Mouse (Mus musculus) heart, embryonic 15.5 days (tissue): ENCODE results near the gene Pard3b. TPM values are rescaled to one million over a fixed set of nuclear protein-coding genes. Genes with fewer than 3 reads are reported as not detected.
"Not testable (repeated sequence)": the region's sequence is repeated elsewhere in the genome, so short reads cannot be mapped to it uniquely, and the experiment has no call there.

Source experiments
- ATAC-seq: fragments of 200-750 bp; cut with Nextera tagmentation; replicated peaks from 2 replicates; pipeline ENCODE4 v1.8.0; 2017; ENCODE audit warnings: low read depth, moderate TSS enrichment; ENCODE audit not compliant: insufficient number of reproducible peaks, insufficient read depth, low FRiP score
- H3K27ac ChIP-seq: fragments of 300-500 bp; sonication (generic); 2 replicates; pipeline ENCODE4 v1.5.1; 2015; ENCODE audit warnings: mild to moderate bottlenecking, inconsistent platforms
- H3K27me3 ChIP-seq: fragments of 300-500 bp; sonication (generic); 2 replicates; pipeline ENCODE4 v1.6.1; 2015; ENCODE audit warnings: inconsistent platforms
- H3K36me3 ChIP-seq: fragments of 300-500 bp; sonication (generic); 2 replicates; pipeline ENCODE4 v1.6.1; 2015; ENCODE audit warnings: mild to moderate bottlenecking, inconsistent platforms
- H3K4me1 ChIP-seq: fragments of 300-500 bp; sonication (generic); replicated peaks from 2 replicates; pipeline ENCODE4 v1.6.1; 2015; ENCODE audit warnings: inconsistent platforms
- H3K4me2 ChIP-seq: fragments of 300-500 bp; sonication (generic); 2 replicates; pipeline ENCODE4 v1.6.1; 2015; ENCODE audit warnings: inconsistent platforms, mild to moderate bottlenecking, moderate library complexity
- H3K4me3 ChIP-seq: fragments of 300-500 bp; sonication (generic); 2 replicates; pipeline ENCODE4 v1.5.1; 2015; ENCODE audit warnings: mild to moderate bottlenecking, inconsistent platforms
- H3K9ac ChIP-seq: fragments of 300-500 bp; sonication (generic); 2 replicates; pipeline ENCODE4 v1.6.1; 2015; ENCODE audit warnings: mild to moderate bottlenecking, inconsistent platforms
- H3K9me3 ChIP-seq: fragments of 300-500 bp; sonication (generic); replicated peaks from 2 replicates; pipeline ENCODE4 v1.6.1; 2016; ENCODE audit warnings: inconsistent platforms
- WGBS: fragments of 180-500 bp; shearing (Covaris S2); methylation state at CpG from one replicate; pipeline ENCODE4 v1.1.7; 2015; ENCODE audit warnings: mixed read lengths; 5-methylcytosine and 5-hydroxymethylcytosine counted together
- polyA plus RNA-seq: library from polyadenylated mRNA; unstranded; fragments of >200 nt; fragmentation: Nextera tagmentation; extraction: Ambion mirVana; gene quantifications from 2 replicates; pipeline ENCODE4 v1.2.1, GENCODE M21; 2015

Gene Pard3b
- polyA plus RNA-seq, 1 experiment from 2014 or later = 14.2 TPM

DNA sequence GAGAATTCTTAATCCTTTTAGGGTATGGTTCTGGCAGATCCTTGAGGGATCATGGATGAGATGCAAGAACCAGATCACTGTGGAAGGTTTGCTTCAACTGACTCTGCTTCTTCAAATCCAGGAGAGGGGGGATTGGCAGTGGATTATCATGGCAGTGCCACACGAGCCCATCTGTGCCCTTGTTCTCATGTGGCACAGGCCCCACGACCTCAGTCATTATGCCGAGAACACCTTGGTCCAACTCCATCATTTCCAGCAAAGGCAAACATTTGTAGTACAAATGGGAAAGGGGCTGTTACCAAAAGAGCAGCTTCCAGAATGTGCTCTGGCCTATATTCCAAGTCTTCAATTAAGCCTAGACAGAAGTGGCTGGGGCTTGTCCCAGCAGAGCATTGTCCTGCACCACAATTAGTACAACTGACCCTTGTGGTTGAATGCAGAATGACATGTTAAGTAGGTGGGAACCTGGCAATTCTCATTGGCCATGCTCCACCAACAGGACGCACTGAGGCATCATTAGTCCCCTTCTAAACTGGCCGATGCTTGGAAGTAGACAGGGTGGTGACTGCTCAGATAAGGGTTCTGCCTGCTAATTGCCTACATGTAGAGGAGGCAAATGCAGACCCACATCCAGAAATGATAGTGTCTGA lies 959.3 kb downstream of the Pard3b start:
- WGBS = 70% methylated on average over 5 of the region's 5 CpGs

DNA sequence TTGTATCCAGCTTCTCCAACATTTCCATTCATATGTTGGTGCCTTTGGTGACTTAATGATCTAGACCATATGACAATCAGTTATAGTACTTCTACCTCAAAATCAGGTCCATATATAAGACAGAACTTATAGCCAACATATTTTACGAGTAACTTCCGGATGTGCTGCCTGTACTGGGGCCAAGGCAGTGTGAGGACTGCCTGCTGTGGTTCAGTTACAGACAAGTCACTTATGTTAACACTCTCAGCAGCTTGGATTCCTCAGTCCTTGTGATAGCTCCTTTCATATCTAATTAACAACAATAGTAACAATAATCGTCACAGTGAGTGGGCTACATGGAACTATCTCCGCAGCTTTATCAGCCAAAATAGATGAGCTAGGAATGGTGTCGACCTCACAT lies 959.9 kb downstream of the Pard3b start:
- Histone ChIP-seq H3K9ac (no peak overlapping the region), H3K36me3 (no peaks in the 10 kb centered on the region), H3K9me3 (no peaks in the 10 kb centered on the region), H3K27ac (no peak overlapping the region), H3K4me1 (peaks cover 8% of the 10 kb centered on the region; the same call in 1 of the 2 replicates), H3K4me3 (no peak overlapping the region), H3K4me2 (no peak overlapping the region), H3K27me3 (no peaks in the 10 kb centered on the region)
- 41% methylated on average over 5 of the region's 5 CpGs for WGBS
- no peak for ATAC-seq

More for the DNA sequence above, 959.3 kb downstream of the Pard3b start:
- Histone ChIP-seq H3K36me3 (no peaks in the 10 kb centered on the region), H3K4me3 (no peak overlapping the region), H3K4me2 (no peak overlapping the region), H3K27me3 (no peaks in the 10 kb centered on the region), H3K4me1 (peaks cover 8% of the 10 kb centered on the region; the same call in 1 of the 2 replicates), H3K27ac (no peak overlapping the region), H3K9me3 (no peaks in the 10 kb centered on the region), H3K9ac (no peak overlapping the region)
- no peak for ATAC-seq

DNA sequence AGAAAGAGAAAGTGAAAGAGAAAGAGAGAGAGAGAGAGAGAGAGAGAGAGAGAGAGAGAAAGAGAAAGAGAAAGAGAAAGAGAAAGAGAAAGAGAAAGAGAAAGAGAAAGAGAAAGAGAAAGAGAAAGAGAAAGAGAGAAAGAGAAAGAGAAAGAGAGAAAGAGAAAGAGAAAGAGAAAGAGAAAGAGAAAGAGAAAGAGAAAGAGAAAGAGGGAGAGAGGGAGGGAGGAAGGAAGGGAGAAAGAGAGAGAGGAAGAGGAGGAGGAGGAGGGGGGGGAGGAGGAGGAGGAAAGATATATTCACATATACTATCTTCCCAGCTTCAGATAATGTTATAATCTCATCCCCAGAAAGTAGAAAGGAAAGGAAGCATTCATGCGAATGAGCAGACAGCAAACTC lies 966.0 kb downstream of the Pard3b start:
- H3K9me3 ChIP-seq, ATAC-seq, H3K4me2 ChIP-seq, H3K4me1 ChIP-seq, H3K4me3 ChIP-seq, H3K27ac ChIP-seq, H3K27me3 ChIP-seq, H3K36me3 ChIP-seq, H3K9ac ChIP-seq: not testable (repeated sequence)
- 92% methylated on average over 1 of the region's 1 CpGs for WGBS

DNA sequence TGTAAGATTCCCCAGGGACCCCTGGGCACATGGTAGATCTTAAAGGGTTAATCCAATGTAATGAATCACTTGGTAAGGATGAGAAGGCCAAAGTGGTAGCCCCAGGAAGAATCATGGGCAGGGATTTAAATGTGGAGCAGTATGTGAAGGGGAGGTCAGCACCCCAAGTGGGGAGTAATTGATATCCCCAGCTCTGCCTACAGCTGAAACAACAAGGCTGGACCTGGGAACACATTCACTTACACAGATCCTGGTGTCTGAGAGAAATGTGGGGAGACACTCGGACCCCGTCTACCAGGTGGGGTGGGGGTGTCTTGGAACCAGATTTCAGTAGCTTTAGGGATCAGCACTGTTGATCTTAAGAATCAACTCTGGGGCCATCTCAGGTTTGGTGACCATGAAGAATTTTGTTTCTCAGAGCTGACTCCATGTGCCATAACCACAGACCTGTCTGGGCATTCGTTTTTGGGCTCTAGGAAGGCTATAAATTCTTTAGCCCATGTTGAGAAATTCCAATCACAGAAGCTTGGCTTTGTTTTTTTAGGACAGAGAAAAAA lies 979.6 kb downstream of the Pard3b start:
- no peak overlapping the region for H3K4me2 ChIP-seq
- H3K9me3 ChIP-seq = no peaks in the 10 kb centered on the region
- no peak overlapping the region for H3K27ac ChIP-seq
- H3K27me3 ChIP-seq = no peaks in the 10 kb centered on the region
- no peak for ATAC-seq
- H3K9ac ChIP-seq = no peak overlapping the region
- H3K4me1 ChIP-seq = no peaks in the 10 kb centered on the region
- H3K4me3 ChIP-seq = no peak overlapping the region
- WGBS = 70% methylated on average over 3 of the region's 3 CpGs
- H3K36me3 ChIP-seq = no peaks in the 10 kb centered on the region

DNA sequence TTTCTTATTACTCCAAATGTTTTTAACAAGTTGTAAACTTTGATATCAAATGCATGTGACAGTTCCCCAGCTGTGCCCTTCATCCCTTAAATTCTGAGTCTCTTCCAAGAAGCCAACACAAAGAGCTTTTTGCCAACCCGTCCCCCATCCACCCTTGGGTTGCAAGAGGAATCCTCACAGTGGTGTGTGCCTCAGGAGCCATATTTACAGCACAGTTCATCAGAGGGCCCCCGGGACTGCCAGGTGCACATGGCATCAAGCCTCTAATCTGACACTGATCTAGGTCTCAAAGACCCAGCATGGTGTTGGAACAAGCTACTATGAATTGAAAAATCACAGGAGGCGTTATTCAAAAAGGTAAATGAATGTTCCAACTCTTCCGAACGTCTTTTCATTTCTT lies 980.8 kb downstream of the Pard3b start:
- Histone ChIP-seq H3K4me1 (no peaks in the 10 kb centered on the region), H3K9me3 (no peaks in the 10 kb centered on the region), H3K9ac (no peak overlapping the region), H3K4me2 (no peak overlapping the region), H3K4me3 (no peak overlapping the region), H3K27ac (no peak overlapping the region), H3K27me3 (no peaks in the 10 kb centered on the region), H3K36me3 (no peaks in the 10 kb centered on the region)
- 87% methylated on average over 5 of the region's 5 CpGs for WGBS
- ATAC-seq = no peak

DNA sequence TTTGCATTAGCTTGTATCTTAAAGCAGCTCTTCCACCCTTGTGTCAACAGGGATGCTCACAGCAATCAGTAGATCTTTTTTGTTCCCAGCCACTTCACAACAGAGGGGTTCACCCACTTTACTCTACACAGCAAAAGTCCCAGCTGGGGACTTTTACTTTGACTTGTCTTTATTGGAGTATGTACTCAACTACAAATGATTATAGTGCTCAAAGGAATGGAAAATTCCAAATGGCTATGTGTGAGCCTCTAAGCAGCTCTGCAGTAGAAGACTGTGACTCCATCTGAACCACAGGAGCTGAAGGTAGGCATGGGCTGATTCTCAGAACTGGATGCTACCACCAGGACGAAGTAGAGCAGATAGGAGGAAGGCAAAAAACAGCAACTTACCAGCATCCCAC lies 983.8 kb downstream of the Pard3b start:
- 70% methylated on average over 1 of the region's 1 CpGs for WGBS
- no peaks in the 10 kb centered on the region for H3K9me3 ChIP-seq
- H3K9ac ChIP-seq = no peak overlapping the region
- peaks cover 6% of the 10 kb centered on the region; the same call in 1 of the 2 replicates for H3K4me1 ChIP-seq
- H3K4me3 ChIP-seq = no peak overlapping the region
- H3K27ac ChIP-seq = no peak overlapping the region
- no peak for ATAC-seq
- H3K27me3 ChIP-seq = no peaks in the 10 kb centered on the region
- no peak overlapping the region for H3K4me2 ChIP-seq
- no peaks in the 10 kb centered on the region for H3K36me3 ChIP-seq

DNA sequence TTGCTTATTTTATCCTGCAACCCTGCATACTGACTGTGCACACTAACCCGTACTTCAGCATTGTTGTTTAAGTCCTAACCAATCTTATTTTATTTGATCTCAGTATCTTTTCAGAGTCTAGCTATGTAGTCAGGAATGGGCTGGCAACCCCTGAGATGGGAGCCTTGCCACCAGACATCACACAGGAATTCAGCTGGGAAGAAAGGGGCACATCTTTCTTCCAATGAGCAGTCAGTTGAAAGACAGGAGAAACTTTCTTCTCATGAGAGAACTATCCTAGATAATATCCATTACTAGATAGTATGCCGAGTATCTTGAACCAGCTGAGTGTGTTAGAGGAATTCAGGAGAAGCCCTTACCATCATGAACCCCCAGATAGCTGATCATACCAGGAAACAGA lies 985.5 kb downstream of the Pard3b start:
- Histone ChIP-seq H3K9ac (no peak overlapping the region), H3K4me3 (no peak overlapping the region), H3K36me3 (no peaks in the 10 kb centered on the region), H3K4me2 (no peak overlapping the region), H3K27ac (no peak overlapping the region), H3K27me3 (no peaks in the 10 kb centered on the region), H3K9me3 (no peaks in the 10 kb centered on the region), H3K4me1 (peaks cover 6% of the 10 kb centered on the region; the same call in 1 of the 2 replicates)
- no peak for ATAC-seq
- 74% methylated on average over 2 of the region's 2 CpGs for WGBS

DNA sequence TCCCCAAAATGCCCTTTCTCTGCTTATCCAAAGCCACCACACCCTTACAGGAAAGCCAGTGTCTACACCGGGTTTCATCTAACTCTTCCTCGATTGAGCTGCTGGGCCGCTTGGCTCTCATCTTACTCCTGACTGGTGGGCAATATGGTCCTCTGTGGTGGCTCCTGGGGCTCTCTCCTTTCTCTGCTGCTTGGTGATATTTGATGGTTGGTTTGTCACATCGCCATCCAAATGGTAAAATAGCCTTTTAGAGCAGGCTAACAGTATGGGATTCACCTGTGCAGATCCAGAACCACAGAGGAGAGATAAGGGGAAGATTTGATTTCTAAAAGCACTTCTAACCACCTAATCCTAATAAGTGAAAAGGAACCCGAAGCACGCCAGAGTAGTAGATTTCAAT lies 986.2 kb downstream of the Pard3b start:
- H3K4me2 ChIP-seq = no peak overlapping the region
- H3K27me3 ChIP-seq = no peaks in the 10 kb centered on the region
- no peak overlapping the region for H3K27ac ChIP-seq
- H3K36me3 ChIP-seq = no peaks in the 10 kb centered on the region
- H3K4me3 ChIP-seq = no peak overlapping the region
- no peak for ATAC-seq
- H3K9me3 ChIP-seq = no peaks in the 10 kb centered on the region
- H3K9ac ChIP-seq = no peak overlapping the region
- H3K4me1 ChIP-seq = peaks cover 6% of the 10 kb centered on the region; the same call in 1 of the 2 replicates
- WGBS = 91% methylated on average over 6 of the region's 6 CpGs

DNA sequence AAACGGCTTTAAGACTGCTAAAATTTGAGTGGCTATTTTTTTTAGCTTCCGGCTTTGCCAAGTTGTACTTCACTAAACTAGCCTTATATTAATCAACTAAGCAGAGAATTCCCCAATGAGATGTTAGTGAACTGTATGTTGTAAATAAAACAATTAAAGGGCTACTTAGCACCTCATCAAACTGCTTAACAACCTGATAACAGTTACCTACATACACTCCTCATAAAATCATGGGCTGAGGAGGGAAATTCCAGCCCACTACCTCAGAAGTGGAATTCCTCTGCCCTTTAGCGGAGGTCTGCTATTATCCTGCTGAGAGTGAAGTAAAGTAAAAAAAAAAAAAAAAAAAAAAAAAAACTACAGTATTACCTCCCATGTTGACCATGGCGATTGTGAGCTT lies 986.7 kb downstream of the Pard3b start:
- Histone ChIP-seq H3K9me3 (no peaks in the 10 kb centered on the region), H3K4me2 (no peak overlapping the region), H3K4me3 (no peak overlapping the region), H3K4me1 (peaks cover 10% of the 10 kb centered on the region; the same call in 1 of the 2 replicates), H3K27me3 (no peaks in the 10 kb centered on the region), H3K36me3 (no peaks in the 10 kb centered on the region), H3K27ac (no peak overlapping the region), H3K9ac (no peak overlapping the region)
- ATAC-seq = no peak
- 71% methylated on average over 4 of the region's 4 CpGs for WGBS

DNA sequence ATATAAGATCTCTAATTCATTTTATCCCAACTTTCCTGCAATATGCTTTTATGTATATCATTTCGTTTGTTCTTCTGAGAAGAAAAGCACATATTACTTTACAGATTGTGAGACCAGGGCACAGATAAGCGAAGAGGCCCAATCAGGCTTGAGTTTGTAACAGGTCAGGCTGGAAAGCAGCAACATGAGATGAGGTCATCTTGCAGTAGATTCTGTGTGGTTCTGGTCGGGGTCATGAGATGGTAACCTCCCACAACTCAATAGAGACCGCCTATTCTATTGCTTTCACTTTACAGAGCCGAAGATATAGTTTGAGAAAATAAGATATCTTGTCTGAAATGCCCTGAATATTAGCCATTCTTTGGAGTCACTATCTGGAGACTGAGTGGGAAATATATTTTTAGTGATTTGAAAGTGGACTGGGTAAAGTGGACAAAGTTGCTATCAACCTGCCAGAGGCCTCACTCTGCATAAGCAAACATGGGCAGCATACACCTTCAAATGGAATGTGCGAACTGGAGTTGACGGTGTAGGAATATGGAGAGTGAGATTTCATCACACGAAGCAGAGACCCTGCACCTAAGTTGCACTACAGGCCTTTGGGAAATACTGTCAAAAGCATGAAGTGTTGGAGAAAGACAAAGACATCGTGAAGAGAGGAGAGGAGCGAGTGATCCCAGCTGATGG lies 987.3 kb downstream of the Pard3b start:
- no peak overlapping the region for H3K27ac ChIP-seq
- ATAC-seq = no peak

DNA sequence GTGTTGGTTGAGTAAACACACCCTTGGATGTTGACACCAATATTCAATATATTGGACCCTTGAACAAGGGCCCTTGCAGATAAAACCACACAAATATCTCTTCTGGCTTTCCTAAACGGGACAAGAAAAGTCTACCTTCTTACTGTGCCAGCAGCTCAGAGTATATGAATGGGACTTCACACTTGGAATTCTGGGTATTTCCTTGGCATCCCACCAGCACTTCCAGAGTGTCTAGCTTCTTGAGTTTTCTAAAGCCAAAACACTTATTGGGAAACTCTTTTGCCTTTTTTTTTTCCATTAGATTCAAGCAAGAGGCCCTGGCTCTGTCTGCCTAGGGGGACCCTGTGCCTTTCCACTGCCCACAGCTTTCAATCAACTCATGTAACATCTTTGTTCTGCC lies 991.3 kb downstream of the Pard3b start:
- ATAC-seq = no peak
- Histone ChIP-seq H3K4me3 (no peak overlapping the region), H3K4me2 (no peak overlapping the region)

More for the DNA sequence above, 987.3 kb downstream of the Pard3b start:
- no peaks in the 10 kb centered on the region for H3K9me3 ChIP-seq
- no peak overlapping the region for H3K4me2 ChIP-seq
- H3K27me3 ChIP-seq = no peaks in the 10 kb centered on the region
- H3K9ac ChIP-seq = no peak overlapping the region
- H3K36me3 ChIP-seq = no peaks in the 10 kb centered on the region
- H3K4me3 ChIP-seq = no peak overlapping the region
- whole genome bisulfite sequencing = 61% methylated on average over 10 of the region's 10 CpGs
- H3K4me1 ChIP-seq = peaks cover 10% of the 10 kb centered on the region; the same call in 1 of the 2 replicates

More for the DNA sequence above, 991.3 kb downstream of the Pard3b start:
- H3K27me3 ChIP-seq = no peaks in the 10 kb centered on the region
- no peak overlapping the region for H3K27ac ChIP-seq
- no peaks in the 10 kb centered on the region for H3K36me3 ChIP-seq
- WGBS = 40% methylated on average over 1 of the region's 1 CpGs
- peaks cover 17% of the 10 kb centered on the region; the same call in 1 of the 2 replicates for H3K4me1 ChIP-seq
- H3K9me3 ChIP-seq = no peaks in the 10 kb centered on the region
- no peak overlapping the region for H3K9ac ChIP-seq
